Mouse (Mus musculus): ENCODE measurements around the gene Sfmbt2. TPM values are rescaled to one million over a fixed set of nuclear protein-coding genes. Genes with fewer than 3 reads are reported as not detected.

The Sfmbt2 gene
- total RNA-seq, 2 experiments from 2014 or later = 5.2 to 5.4 TPM

- DNase-seq = peak; percentile 20
- intact Hi-C loops (cut with DNase I) = loop anchor here (5.0 kb wide), 1 partner anchor 690 kb away; no protein-coding TSS in a partner anchor
These were observed 1.6 kb downstream of the Sfmbt2 start for GRCm38 (mm10) chr2:10371899-10372298.

GRCm38 (mm10) chr2:10372321-10372723, 2.0 kb downstream of the Sfmbt2 start:
- peak; percentile 79 for DNase-seq
- intact Hi-C loops (cut with DNase I) = loop anchor here (5.0 kb wide), 1 partner anchor 690 kb away; no protein-coding TSS in a partner anchor

DNA sequence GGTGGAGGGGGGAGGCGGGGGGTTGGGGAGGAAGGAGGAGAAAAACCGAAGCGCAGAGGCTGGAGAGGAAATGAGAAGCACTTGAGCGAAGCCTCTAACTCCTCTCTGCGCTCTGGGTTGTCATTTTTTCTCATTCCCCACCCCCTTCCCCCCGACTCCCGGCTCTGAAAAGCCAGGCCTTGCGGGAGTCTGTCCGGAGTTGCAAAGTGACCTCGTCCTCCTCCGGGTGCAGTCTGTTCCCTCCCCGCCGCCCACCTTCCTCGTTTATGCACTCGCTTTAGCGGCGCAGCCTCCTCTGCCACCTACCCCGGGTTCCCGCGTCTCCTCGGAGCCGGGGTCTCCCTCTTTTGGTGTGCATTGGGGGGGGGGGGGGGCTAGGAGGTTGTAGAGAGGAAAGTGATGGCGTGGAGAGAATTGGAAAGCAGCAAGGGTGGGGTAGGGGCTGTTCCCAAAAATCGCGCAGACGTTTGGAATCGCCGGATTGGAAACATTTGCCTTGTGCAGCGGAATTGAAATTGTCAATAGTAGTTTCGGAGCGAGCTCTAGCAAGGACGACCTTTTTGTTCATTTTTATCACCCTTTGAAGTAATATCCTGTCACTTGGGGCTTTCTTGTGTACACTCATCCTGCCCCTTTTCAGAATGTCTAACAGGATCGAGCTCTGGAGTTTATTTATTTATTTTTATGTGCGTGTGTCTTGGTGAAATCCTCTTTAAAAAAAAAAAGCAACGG, 2.6 kb downstream of the Sfmbt2 start:
- peak; percentile 33 for DNase-seq
- intact Hi-C loops (cut with DNase I) = loop anchor here (5.0 kb wide), 1 partner anchor 689 kb away; no protein-coding TSS in a partner anchor

- intact Hi-C loops (cut with DNase I) = loop anchor here (5.0 kb wide), 1 partner anchor 689 kb away; no protein-coding TSS in a partner anchor
- DNase-seq = peak; percentile 12
These were observed 3.3 kb downstream of the Sfmbt2 start for GRCm38 (mm10) chr2:10373508-10374206.

GRCm38 (mm10) chr2:10374207-10375023, 4.1 kb downstream of the Sfmbt2 start:
- peak; percentile 79 for DNase-seq

GRCm38 (mm10) chr2:10375024-10375372, 4.7 kb downstream of the Sfmbt2 start:
- peak; percentile 27 for DNase-seq
- intact Hi-C loops (cut with DNase I) = loop anchor here (5.0 kb wide), 1 partner anchor 452 kb away; no protein-coding TSS in a partner anchor

More at GRCm38 (mm10) chr2:10374207-10375023, 4.1 kb downstream of the Sfmbt2 start:
- intact Hi-C loops (cut with DNase I) = loop anchor here (5.0 kb wide), 2 partner anchors 453 to 688 kb away; no protein-coding TSS in a partner anchor

- no peak for DNase-seq
- intact Hi-C loops (cut with DNase I) = no loop called here
These were observed 19.7 kb downstream of the Sfmbt2 start for GRCm38 (mm10) chr2:10389988-10390387.

GRCm38 (mm10) chr2:10390791-10391190, 20.5 kb downstream of the Sfmbt2 start:
- intact Hi-C loops (cut with DNase I) = no loop called here
- no peak for DNase-seq

DNA sequence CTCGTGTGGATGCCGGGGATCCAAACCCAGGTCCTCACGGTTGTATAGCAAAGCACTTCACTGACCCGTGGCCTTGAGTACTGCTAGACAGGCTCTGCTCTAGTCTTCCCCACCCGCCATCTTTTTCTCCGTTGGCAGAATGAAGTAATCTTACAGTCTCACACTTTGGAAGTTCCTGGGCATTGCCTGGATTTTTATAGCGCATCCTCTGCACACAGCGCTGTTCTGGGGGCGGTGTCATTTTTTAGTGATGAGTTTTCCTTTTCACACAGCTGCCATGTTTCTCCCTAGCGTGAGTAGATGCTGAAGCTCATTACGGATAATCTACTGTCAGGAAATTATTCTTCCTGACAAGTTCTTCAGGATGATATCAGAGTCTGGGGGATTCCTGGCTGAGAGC, 24.8 kb downstream of the Sfmbt2 start:
- intact Hi-C loops (cut with DNase I) = no loop called here
- DNase-seq = no peak

GRCm38 (mm10) chr2:10397790-10398189, 27.5 kb downstream of the Sfmbt2 start:
- DNase-seq = no peak
- intact Hi-C loops (cut with DNase I) = no loop called here

- DNase-seq = no peak
- intact Hi-C loops (cut with DNase I) = no loop called here
These were observed 35.8 kb downstream of the Sfmbt2 start for GRCm38 (mm10) chr2:10406151-10406550.

- intact Hi-C loops (cut with DNase I) = no loop called here
- no peak for DNase-seq
These were observed 39.1 kb downstream of the Sfmbt2 start for GRCm38 (mm10) chr2:10409422-10409821.

- no peak for DNase-seq
These were observed 39.8 kb downstream of the Sfmbt2 start for GRCm38 (mm10) chr2:10410069-10410468.

DNA sequence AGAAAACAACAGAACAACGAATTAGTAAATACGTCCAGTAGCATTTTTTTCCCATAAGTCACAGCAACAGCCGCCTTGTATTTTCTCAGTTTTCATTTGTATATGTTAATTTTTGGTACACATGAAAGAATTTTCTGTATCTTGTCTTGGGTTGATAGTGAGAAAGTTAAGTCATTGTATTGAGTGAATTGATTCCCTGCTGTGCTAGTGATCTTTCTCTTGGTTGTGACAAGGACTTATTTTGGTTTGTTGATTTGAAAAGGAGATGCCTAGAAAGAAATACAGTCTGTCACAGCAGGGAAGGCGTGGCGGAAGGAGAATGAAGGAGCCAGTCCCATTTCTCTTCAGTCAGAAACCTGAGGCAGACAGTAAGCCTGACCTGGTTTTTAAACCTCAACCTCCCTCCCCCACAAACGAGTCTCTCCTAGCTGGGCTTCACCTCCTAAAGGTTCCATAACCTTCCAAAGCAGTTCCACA, 50.7 kb downstream of the Sfmbt2 start:
- DNase-seq = no peak
- intact Hi-C loops (cut with DNase I) = no loop called here

More at GRCm38 (mm10) chr2:10410069-10410468, 39.8 kb downstream of the Sfmbt2 start:
- intact Hi-C loops (cut with DNase I) = no loop called here

GRCm38 (mm10) chr2:10437290-10437689, 67.0 kb downstream of the Sfmbt2 start:
- intact Hi-C loops (cut with DNase I) = no loop called here
- DNase-seq = no peak

DNA sequence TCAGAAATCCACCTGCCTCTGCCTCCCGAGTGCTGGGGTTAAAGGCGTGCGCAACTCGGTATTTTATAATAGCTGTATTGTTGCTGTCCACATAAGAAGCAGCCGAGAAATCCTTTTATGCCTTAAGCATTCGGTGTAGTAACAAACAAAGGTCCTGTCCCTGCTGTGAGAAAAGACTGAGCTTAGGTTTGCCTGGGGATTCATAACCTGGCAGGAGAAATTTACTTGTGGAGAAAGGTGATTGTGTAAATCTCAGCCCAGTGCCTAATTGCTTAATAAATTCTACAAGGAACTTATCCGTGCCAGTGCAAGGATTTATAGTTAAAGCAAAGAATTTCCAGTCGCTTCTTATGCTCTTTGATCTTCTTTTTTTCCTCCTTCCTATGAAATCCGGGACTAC, 71.5 kb downstream of the Sfmbt2 start:
- intact Hi-C loops (cut with DNase I) = no loop called here
- no peak for DNase-seq

DNA sequence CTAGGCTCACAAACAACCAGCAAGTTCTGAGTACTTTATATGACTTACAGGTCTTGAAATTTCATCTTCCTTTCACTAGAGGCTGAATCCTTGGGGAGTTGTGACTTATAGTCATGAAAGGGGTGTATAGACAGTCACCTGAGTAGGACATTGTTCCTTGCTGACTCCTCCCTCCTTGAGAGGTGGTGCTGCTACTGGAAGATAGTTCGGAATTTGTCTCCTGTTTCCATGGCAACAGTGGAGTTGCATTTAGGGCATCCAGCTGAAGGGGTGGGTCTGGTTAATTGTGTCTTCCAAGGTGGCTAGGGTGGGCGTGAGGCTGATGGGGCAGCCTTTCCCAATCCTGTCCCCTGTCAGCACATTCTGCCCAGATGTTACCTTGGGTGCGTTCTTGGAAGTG, 83.3 kb downstream of the Sfmbt2 start:
- DNase-seq = no peak
- intact Hi-C loops (cut with DNase I) = no loop called here

DNA sequence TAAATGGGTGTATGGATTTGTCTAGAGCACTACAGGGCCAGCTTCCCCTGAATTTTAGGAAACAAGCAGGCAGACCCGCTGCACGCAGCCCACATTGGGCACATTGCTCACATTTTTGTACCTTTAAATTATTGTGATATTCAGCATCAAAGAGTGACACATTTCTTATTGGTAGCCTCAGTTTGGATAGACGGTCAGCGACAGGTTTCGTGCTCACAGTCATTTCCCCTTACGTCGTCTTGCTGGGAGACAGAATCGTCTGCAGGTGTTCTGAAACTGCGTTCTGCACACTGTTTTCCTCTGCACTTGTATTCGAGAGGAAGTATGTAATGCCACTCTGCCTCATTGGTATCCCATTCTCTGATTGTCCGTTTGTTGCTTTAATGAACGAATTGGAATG, 88.0 kb downstream of the Sfmbt2 start:
- no peak for DNase-seq
- intact Hi-C loops (cut with DNase I) = no loop called here

GRCm38 (mm10) chr2:10516516-10516915, 146.2 kb downstream of the Sfmbt2 start:
- DNase-seq = no peak
- intact Hi-C loops (cut with DNase I) = no loop called here

- no peak for DNase-seq
- intact Hi-C loops (cut with DNase I) = no loop called here
These were observed 151.6 kb downstream of the Sfmbt2 start for GRCm38 (mm10) chr2:10521719-10522415.
